Mouse (Mus musculus) midbrain, embryonic 14.5 days (tissue): ENCODE data around the gene Dusp13. TPM values are rescaled to one million over a fixed set of nuclear protein-coding genes. Genes with fewer than 3 reads are reported as not detected.

Source experiments
- polyA plus RNA-seq: library from polyadenylated mRNA; unstranded; fragments of >200 nt; fragmentation: Nextera tagmentation; extraction: Ambion mirVana; gene quantifications from 2 replicates; pipeline ENCODE4 v1.2.1, GENCODE M21; 2014

Dusp13 gene
- polyA plus RNA-seq, 1 experiment from 2014 or later, result not detected

Other genes starting within 250 kb of the Dusp13 start
- not detected in 2 replicates for gene Dupd1, start 36.6 kb downstream of the Dusp13 start, polyA plus RNA-seq
- gene Samd8, start 650 bp downstream of the Dusp13 start, polyA plus RNA-seq, result 23.4 and 28.6 TPM in 2 replicates
- gene Vdac2, start 74.1 kb upstream of the Dusp13 start, polyA plus RNA-seq, result 266 and 297 TPM in 2 replicates
- 38.8 and 55.7 TPM in 2 replicates for gene Comtd1, start 97.8 kb upstream of the Dusp13 start, polyA plus RNA-seq
- 4.4 and 5.0 TPM in 2 replicates for gene Zfp503, start 238.4 kb upstream of the Dusp13 start, polyA plus RNA-seq